Mouse (Mus musculus) spleen, postnatal 10 days (tissue): ENCODE results near the gene Rab44.

Experiments used
- DNase-seq, 2 experiments: peaks; one replicate each; pipeline ENCODE4 v3.0.0; 2021 to 2022; ENCODE audit warnings: low spot score in 2 of 2

The Rab44 gene

DNA sequence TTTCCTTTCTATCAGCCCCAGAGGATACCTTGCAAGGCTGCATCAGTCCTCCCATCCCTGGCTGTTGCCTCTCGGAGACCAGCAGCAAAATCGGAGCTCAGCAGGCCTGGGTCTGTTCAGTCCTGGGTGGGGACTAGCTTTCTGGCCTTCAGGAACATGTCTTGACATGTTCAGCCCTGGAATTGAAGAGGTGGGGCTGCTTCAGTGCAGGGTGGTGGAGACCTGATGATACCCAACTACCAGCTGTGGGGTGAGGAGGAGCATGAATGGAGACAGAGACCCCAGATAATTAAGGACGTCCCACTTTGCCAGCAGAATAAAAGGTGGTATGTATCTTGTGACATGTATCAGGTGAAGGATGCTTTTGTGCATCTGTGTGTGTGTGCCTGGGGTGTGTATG lies 23.2 kb upstream of the Rab44 start, which contains the start of gene Cdkn1a:
Cdkn1a (plus strand) TSS at position 201 of the 400 bp plus-strand sequence.
- DNase-seq = peak in 1 of 2 experiments; percentile 5

DNA sequence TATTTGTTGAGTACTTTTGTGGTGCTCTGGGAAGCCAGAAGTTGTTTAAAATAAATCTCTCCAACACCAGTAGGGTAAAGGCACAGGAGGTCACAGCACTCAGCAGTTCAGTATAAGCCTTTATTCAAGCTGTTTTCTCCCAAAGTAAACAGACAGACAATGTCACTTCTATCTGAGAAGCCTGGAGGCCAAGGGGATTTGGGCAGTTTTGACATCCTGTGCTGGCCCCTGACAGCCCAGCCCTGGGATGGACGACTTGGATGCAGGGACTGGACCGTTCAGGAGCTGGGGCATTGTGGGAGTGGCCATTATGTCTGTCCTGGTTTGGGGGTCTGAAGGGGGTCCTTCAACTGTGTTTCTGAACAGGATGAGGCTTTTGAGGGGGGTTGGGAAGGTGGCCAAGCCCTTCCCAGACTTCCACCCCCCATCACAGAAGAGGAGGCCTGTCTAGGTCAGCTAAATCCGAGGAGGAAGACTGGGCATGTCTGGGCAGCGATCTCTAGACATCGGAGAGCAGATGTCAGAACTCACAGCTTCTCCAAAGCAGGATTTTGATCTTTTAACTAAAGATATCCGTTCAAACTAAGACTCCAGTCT lies 22.5 kb upstream of the Rab44 start:
- peak in 1 of 2 experiments; percentile 10 for DNase-seq

DNA sequence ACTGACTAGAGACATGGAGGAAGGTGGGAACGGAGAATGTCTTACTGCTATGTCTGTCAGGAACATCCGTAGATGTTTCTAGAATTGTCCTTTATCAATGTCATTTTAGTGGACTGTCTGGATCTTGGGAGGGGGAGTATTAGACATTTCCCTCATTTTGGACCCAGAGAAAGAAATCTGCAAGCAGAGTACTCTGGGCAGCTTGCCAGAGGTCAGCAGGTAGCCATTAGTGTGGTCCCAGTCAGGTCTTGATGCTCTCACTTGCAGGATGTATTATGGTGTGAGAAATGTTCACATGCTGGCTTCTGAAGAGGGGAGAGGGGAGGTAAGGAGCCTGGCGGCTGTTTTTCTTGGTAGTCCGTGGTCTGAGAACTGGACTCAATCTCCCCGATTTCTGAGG lies 21.4 kb upstream of the Rab44 start:
- DNase-seq = peak in 1 of 2 experiments; percentile 7

DNA sequence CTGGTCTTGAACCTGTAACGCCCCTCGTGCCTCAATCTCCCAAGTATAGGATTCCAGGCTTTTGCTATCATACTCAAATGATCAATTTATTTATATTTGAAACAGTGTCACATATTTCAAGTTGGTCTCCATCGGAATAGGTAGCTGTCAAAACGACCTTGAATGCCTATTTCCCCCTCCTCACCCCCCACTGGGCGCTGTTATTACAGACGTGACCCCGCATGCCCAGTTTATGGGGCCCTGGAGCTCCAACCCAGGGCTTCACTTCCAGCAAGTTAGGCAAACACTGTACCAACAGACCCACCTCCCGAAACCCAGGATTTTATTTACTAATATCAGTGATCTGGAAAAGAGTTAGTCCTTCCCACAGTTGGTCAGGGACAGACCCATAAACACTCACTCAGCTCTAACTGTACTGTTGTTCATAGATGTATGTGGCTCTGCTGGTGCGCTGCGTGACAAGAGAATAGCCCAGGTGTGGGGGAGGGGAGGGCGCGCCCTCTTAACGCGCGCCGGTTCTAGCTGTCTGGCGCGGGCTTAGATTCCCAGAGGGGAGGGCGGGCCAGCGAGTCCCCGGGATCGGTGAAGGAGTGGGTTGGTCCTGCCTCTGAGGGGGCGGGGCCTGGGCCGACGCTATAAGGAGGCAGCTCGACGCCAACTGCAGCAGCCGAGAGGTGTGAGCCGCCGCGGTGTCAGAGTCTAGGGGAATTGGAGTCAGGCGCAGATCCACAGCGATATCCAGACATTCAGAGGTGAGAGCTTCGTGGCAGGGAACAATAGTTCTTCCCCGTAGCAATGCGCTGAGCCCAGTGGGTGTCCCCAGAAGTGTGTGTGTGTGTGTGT lies 20.6 kb upstream of the Rab44 start:
- peak; percentile 64 to 80 for DNase-seq

DNA sequence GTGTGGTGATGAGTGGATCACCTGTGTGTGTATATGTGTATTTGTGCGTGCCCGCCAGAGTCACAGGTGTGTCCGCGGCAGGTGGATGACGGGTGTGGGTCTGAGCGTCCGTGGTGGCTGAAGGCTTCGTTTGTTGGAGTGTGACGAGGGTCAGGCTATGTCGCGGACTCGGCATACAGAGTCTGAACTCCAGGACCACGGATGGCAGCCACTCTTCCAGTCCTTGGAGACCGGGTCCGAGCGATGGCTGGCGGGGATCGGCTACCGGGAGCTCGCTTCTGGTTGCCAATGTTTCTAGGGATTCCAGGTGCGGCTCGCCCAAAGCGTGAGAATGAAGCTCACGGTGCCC lies 20.0 kb upstream of the Rab44 start:
- DNase-seq = peak in 1 of 2 experiments; percentile 26

DNA sequence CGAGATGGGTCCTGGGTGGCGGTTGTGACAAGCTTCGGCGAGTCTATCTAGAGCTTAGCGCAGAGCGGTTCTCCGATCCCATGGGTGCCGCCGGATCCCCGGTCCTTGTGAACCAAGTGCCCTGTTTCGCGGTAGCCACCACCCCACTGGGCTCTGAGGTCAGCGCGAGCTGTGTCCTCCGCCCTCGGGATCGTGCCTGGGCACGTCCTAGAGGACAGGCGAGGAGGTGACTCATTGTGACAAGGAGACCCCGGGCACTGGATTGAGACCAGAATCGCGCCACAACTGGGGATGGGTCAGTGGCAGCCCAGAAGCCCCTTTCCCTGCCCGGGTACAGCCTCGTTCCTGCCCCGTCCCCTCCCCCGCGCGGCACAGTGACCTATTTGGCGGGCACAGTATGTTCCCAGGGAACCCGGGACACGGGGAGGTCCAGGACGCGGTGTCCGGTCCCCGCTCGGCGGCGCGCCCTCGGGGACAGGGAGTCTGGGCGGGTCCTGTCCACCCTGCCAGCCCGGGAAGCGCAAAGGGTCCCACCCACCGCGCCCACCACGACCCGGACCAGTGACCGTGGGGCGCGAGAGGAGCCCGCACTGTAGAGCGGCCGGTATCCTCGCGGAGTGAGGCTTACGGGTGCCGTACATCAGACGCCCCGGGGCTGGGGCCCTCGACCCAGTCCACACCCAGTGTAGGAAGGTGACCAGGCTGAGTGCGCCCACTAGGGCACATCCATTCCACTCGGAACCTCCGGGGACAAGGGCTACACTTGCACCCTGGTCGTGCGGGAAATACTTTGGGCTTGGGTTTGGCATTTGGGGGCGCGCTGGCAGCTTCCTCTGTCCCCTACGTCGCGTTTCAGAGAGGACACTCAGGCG lies 19.4 kb upstream of the Rab44 start:
- peak; percentile 53 to 61 for DNase-seq

DNA sequence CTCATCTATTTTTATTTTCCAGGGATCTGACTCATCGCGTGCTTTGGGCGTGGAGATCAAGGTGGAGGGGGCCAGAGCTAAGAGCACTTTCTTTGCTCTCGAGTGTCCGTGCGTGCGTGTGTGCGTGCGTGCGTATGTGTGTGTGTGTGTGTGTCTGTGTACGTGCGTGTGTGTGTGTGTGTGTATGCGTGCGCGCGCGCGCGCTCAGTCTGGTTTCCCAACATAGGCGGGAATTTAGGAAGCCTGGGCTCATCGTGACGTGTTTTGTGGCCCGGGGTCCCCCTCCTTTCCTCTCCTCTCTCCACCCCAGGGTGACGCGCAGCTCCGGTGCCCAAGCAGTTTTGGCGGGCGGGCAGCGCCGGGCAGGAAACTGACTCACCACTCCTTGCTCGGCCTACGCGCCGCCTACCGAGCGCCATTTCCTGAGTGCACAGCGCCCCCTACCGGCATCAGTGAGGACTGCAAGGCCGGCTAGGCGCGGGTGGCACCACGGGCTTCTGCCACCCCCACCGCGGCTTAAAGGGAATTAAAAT lies 18.7 kb upstream of the Rab44 start:
- peak; percentile 95 to 96 for DNase-seq

DNA sequence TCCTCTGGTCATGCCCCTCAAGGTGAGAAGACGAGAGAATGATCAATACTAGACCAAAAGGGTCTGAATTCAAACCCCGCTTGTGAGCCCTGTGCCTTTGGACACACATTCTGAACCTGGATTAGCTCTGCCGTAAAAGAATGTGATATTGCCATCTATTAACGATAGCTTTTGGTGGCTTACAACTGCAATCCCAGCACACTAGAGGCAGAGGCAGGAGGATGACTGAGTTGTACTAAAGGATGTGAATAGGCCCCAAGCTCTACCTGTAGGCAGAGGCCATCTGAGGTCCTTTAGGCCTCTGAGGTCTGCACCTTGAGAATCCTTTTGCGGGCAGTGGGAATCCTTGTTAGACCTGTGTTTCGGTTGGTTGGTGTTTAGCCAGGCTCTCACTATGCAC lies 17.7 kb upstream of the Rab44 start:
- peak in 1 of 2 experiments; percentile 7 for DNase-seq

DNA sequence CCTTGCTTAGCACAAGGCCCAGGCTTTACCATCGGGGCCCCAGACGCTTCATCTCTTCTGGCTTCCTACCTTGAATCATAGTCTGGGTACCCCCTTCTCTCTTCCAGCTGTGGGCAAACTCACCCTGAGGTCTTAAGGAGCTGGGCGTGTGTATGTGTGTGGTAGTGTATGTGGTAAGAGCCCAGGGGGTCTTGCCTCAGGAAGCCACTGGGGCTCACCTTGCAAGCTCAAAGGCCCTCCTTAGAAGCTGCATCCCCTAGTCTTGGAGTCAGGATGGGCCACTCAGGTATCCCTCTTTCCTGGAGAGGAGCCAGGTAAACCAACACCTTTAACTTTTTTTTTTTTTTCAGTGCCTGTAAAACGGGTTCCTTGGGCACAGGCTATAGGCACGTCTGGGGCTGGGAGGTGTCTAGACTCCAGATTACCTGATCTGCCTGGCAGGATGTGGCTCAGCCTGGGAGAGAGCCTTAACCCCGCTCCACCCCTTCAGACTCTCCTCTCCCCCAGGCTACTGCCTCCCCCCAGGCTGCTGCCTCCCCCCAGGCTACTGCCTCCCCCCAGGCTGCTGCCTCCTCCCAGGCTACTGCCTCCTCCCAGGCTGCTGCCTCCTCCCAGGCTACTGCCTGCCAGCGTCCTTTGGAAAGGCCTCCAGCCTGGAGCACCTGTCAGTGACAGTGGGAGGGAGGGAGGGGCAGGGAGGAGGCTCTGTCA lies 16.9 kb upstream of the Rab44 start:
- peak in 1 of 2 experiments; percentile 8 for DNase-seq

DNA sequence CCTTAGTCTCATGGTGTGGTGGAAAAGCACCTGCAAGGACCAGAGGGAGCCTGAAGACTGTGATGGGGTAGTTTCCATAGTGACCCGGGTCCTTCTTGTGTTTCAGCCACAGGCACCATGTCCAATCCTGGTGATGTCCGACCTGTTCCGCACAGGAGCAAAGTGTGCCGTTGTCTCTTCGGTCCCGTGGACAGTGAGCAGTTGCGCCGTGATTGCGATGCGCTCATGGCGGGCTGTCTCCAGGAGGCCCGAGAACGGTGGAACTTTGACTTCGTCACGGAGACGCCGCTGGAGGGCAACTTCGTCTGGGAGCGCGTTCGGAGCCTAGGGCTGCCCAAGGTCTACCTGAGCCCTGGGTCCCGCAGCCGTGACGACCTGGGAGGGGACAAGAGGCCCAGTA lies 15.7 kb upstream of the Rab44 start:
- DNase-seq = no peak

DNA sequence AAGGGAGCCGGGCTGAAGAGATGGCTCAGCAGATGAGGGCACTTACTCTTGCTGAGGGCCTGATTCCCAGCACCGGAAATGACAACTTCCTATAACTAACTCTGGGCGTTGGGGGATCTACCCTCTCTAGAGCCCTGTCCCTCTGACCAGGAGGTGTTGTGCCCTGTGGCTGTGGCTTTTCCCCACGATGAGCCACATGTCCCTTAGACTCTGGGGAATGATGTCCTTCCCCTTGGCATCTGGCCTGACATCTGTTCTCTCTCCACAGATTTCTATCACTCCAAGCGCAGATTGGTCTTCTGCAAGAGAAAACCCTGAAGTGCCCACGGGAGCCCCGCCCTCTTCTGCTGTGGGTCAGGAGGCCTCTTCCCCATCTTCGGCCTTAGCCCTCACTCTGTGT lies 14.9 kb upstream of the Rab44 start:
- DNase-seq = peak in 1 of 2 experiments; percentile 13

DNA sequence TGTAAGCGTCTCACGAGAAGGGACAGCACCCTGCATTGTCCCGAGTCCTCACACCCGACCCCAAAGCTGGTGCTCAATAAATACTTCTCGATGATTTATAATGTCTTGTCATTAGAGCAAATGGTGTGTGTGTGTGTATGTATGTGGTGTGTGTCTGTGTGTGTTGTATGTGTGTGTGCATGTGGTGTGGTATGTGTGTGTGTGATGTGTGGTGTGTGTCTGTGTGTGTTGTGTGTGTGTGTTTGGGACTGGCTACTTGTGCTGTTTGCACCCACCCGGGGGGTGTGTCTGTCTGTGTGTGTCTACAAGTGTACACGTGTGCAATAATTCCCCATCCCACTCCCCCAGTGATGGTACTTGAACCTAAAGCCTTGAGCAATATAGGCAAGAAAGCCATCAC lies 13.3 kb upstream of the Rab44 start:
- DNase-seq = peak in 1 of 2 experiments; percentile 8

DNA sequence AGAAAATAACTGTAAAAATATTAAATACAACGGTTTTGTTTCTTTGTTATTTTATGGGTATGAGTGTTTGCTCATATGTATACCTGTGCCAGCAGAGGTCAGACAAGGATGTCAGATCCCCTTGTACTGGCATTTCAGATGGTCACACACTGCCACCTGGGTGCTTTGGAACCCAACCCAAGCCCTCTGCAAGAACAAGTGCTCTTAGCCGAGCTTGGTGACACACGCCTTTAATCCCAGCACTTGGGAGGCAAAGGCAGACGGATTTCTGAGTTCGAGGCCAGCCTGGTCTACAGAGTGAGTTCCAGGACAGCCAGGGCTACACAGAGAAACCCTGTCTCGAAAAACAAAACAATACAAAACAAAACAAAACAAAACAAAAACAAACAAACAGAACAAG lies 3.6 kb upstream of the Rab44 start:
- peak in 1 of 2 experiments; percentile 4 for DNase-seq

DNA sequence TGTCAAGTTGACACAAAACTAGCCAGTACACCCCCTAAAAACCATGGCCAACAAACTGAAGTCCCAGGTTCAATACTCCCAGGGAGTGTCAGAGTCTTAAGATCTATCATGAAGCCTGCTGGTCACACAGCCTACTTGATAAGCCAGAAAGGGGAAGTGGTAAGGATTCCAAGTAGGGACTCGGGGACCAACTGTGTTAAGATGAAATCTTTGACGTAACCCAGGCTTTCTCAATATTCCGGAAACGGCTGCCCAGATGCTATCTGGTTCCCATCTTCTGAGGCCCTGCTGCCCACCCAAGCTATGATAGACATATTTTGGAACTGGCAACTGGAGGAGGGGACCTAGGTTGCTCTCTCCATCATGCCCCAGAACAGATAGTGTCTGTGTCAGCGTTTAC lies 2.6 kb upstream of the Rab44 start:
- peak in 1 of 2 experiments; percentile 13 for DNase-seq

DNA sequence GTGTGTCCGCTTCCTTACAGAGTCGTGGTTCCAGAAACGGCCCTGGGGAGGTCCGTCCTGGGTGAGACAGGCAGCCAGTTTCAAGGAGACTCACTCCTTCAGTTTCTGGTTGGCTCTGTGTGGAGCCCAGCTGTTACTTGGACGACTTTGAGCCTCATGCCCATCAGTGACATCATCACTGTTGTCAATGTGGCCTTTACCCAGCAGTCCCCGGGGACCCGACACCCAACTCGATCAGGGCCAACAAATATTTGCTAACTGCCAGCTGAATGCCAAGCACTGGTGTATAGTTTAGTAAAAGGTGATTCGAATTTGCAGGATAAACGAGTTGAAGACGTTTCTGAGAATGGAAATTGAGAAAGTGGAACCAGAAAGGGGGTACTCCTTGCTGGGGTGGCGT lies 2.1 kb downstream of the Rab44 start:
- peak in 1 of 2 experiments; percentile 15 for DNase-seq

DNA sequence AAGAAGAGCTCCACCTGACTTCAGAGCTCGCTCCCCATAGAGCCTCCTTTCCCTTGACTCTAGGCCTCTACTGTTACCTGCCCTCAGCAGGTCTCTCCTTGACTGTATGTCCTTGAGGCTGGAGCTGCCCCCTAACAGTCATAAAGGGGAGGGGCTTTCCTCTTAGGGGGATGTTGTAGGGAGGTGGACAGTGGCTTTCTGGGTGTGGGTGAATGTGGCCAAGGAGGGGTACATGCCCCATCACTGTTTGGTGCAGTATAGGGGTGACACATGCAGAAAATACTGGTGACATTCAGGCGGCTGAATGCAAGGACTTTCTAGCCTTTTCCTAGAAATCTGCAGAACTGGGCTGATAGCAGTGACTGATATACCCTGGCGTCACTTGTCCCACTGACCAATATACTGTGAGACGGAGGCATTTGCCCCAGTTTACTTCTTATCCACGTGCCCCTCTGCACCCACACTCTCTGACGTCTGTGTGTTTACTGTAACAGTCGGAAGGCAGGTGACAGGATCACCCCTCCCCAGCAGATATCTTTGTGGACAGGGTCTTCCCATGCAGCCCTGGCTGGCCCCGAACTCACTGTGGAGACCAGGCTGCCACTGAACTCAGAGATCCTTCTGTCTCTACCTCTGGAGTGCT lies 3.2 kb downstream of the Rab44 start:
- peak in 1 of 2 experiments; percentile 8 for DNase-seq

DNA sequence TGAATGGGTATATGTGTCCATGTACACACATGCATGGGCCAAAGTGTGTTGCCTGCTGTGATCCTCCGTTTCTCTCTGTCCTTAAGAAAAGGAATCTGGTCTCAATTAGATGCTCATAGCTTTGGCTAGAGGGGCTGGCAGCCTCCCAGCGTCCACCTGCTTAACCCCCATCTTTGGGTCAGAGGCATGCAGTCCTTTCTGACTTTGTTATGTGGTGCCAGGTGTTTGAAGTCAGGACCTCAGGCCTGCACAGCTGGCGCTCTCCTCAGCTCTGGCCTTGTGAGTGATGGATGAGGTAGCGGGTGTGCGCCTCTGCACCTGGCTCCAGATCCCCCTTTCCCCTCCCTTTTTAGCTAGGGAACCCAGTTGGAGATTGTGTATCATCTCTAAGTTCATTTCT lies 4.1 kb downstream of the Rab44 start:
- peak in 1 of 2 experiments; percentile 9 for DNase-seq

DNA sequence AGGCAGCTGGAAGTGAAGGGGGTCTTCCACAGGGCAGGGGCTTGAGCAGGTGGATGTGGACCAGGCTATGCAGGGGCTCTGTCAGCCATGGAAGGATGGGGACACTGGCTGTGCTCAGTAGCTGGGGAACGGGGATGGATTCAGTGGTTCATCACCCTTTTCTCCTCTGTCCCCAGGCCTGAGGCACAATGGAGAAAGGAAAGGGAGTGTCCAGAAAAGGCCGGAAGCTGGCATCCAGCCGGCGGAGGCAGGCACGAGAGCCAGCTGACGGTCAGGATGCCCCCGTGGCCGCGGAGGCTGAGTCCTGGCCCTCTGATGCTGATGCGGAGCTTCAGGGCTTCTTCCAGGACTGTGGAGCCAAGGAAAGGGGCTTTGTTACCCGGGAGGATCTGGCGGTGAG lies 6.7 kb downstream of the Rab44 start:
- peak in 1 of 2 experiments; percentile 15 for DNase-seq

DNA sequence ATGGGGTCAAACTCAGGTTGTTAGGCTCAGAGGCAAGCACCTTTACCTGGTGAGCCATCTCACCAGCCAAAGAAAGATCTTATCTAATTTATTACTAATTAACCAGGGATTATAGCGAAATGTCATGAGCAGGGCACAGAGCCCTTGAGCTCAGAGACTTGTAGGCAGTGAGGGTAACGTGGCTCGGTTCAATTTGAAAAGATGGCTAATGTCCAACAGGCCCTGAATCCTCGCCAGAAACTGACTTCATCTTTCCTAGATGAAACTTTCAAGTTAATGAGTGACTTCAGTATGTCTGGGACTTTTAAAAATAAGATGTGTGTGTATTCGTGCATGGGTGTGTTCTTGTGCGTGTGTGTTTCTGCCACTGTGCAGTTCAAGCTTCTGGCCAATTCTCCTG lies 8.9 kb downstream of the Rab44 start:
- peak in 1 of 2 experiments; percentile 8 for DNase-seq

DNA sequence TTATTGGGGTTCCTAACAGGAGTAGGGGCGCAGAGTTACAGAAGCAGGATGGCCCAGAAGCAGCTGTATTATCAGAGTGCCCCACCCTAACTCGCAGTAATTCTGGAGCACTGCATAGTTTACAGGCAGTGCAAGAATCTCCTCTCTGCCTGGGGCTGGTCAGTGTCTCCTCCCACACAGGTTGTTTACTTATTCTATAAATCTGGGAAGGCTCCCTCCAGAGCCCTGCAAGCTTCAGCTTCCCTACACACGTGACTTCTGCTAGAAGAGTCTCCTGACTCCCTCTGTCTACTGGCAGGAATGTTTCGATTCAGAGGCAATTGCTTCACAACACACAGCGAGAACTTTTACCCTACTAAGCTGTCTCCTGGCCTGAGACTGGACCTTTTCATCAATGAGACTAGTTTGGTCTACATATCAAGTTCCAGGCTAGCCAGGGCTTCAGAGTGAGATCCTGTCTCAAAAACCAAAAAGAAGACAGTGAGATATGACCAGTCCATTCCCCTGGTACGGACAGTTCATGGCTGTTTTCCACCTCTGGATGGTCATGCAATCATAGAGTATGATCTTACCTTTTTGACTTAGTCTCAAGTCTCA lies 9.7 kb downstream of the Rab44 start:
- peak in 1 of 2 experiments; percentile 1 for DNase-seq
